Mouse (Mus musculus) mature B cell (primary cell): Measurements from ENCODE around the gene P3h3.
"Not testable (repeated sequence)": the region's sequence is repeated elsewhere in the genome, so short reads cannot be mapped to it uniquely, and the experiment has no call there.

ENCODE experiments used
- in situ Hi-C: fragments of 300-500 bp; cut with MboI; formaldehyde crosslinking; loops from 2 replicates; pipeline ENCODE4 v1.14.3; 2019

P3h3 gene

DNA sequence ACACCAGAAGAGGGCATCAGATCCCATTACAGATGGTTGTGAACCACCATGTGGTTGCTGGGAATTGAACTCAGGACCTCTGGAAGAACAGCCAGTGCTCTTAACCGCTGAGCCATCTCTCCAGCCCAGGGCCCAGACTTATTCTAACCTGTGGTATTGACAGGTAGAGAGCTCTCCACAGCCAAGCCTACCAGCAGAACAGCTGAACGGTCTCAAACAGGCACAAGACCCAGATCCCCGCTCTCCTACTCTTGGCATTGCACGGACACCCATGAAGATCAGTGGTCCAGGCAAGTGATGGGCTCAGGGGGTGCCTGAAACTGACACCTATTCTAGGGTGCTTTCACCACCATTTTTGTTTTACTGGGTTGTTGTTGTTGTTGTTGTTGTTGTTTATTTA lies 26.4 kb downstream of the P3h3 start:
- in situ Hi-C loops, result not testable (repeated sequence)

DNA sequence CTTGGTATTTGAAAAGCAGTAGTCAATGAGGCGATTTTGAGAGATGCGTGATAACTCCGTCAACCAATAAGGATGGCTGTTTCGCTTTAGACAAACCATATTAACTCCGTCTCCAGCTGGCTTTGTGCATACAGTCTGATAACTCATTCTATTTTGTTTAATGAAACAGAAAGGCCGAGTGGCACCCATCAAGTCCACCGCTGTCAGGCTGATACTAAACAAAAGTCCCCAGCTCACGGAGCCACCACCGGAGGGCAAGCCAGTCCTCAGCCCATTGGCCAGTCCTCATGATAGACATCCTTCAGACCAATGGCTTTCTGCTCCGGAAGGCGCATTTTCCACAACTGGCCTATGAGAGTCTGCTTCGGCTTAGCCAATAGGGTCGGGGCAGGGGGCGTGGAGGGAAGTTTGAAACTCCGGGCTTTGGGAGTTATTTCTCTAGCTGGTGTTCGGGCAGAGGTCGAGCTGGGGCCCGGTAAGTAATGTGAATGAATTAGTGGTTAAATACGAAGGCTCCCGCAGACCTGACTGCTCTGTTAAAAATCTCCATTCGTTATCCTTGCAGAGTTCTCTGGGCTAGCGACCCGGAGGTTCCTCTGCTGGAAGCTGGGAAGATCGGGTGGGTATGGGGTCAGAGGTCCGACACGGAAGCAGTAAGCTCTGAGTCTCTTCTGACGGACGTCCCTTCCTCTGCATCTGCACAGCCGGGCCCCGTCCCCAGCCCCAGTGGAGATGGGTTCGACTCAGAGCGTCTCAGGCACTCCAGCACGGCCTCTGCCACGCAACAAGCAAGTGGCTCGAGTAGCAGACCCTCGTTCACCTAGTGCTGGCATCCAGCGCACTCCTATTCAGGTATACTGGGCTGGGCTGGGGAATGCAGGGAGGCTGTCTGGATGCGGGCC lies 27.5 kb downstream of the P3h3 start:
- in situ Hi-C loops, result no loop called here

DNA sequence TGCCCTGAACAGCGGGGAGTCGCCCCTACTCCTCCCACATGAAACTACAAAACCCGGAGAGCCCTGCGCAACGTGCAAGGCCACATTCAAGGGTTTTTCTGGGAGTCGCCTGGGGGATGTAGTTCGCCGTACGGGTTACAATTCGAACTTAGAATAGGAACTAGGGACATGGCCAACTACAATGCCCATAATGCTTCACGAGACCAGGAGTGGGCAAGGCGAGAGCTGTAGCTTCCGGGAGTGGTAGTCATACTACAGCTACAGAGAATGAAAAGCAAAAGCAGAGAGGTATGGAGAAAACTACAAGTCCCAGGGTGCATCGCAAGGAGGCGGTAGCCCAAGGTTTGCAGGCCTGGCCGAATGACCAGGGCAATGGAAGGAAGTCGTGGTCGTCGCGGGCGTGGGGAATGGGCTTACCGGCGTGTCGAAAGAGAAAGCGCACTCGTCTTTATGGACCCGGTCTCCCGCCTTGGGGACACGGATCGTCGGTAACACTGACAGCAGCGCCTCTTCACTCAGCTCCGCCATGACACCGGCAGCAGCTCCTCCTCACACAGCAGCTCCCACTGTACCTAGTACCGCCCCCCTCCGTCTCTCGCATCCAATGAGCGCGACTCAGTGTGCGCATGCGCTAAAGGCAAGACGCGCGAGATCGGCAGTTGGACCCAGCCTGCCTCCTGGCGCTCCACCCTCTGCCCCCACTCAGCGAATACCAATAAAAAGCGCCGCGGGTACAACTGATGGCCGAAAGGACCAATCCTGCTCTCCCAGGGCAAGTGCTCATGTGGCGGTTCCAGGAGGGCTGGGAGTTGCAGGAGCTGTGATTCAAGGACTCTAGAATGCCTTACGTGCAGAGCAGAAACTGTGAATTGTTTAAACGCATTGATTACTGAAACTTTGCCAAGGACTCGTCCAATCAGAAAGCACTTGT lies 28.4 kb downstream of the P3h3 start, which contains the start of the genes Usp5 and Cdca3:
Usp5 (minus strand) TSS at position 617 of the 931 bp plus-strand sequence.
Cdca3 (plus strand) TSS at position 680 of the 931 bp plus-strand sequence.
- in situ Hi-C loops, result no loop called here

DNA sequence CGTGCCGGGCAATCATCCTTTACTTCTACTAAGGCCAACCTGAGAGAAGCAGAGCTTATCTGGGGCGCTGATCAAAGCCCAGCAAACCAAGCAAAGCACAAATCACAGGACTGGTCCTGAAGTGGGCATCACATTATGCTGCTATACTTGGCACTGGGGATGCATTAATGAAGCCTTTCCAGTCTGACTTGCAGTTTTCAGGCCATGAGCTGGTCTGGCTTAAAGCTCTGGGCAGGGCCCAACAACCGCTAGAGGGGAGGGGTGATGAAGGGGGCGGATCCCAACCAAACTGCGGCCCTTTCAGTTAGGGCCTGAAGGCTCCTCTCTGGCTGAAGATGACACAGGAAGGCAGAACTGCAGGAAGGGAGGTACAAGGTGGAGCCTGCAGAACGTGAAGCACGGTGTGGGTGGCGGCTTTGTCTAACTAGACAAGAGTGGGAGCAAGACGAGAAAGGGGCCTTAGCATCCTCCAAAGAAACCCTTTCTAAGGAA lies 29.4 kb downstream of the P3h3 start:
- in situ Hi-C loops, result no loop called here

DNA sequence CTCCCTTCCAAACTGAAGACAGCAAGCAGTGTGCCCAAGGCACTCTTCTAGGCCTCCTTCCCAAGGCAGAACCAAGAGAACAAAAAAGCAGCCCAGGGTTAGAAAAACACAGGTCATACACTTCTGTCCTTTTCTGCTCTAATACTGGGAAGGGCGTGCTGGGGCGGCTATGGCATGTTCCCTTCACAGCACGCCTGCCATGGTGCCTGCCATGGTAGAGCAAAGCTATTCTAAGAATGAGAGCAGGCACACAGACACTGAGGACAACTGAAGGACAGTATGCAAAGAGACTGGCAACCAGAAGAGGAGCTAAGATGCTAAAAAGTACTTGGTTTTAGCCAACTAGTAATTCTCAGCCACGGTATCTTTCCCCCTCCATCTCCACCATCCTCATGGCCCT lies 35.5 kb downstream of the P3h3 start:
- in situ Hi-C loops, result no loop called here

DNA sequence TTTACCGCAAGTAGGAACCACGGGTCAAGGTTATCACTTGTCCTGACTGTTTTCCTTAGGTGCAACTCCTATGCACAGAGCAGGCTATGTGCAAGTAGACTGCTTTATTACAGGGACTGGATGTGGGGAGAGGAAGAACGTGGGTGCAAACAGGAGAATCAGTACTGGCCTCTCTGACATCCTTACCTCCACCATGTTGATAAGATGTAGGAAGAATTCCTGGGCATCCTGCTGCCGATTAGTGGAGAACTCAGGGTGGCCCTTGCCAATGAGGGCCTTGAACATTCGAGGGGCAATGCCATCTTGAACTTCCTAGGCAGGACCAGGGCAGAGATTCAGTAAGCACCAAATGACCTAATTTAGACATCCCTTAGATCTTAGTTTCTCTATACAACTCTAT lies 36.7 kb downstream of the P3h3 start:
- in situ Hi-C loops, result no loop called here

DNA sequence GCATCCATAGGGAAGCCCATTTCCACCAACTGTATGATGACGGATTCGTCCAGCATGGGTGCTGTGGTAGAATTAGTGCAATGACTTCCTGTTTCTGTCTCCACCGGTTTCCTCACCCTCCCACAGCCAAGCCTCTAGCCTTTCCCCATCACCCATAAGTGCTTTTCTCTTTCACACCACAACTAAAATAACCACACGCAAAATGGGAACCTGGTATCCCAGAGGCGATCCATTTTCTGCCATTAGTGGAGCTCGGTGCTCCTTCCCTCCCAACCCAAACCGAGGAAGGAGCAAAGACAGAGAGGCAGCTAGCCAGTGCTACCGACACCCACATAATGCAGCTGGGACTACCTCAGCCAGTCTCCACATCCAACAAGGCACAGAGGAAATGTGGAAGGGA lies 39.6 kb downstream of the P3h3 start:
- in situ Hi-C loops, result no loop called here

DNA sequence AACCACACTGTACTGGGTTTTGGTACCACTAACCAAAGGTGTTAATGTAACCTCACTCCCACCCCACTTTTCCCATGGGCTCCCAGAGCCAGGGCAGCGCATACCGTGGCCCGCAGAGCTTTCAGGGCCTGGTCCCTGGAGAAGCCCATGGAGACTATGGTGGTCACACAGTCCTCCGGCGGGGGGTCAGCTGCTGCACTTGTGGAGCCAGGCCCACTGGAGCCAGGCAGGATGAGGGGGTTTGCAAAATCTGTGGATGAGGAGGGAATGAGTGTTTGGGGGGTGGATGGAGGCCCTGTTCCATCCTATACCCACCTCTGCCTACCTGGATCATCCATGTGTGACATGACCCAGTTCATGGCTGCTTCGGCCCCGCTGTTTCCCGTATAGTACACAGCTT lies 40.0 kb downstream of the P3h3 start:
- in situ Hi-C loops, result no loop called here

DNA sequence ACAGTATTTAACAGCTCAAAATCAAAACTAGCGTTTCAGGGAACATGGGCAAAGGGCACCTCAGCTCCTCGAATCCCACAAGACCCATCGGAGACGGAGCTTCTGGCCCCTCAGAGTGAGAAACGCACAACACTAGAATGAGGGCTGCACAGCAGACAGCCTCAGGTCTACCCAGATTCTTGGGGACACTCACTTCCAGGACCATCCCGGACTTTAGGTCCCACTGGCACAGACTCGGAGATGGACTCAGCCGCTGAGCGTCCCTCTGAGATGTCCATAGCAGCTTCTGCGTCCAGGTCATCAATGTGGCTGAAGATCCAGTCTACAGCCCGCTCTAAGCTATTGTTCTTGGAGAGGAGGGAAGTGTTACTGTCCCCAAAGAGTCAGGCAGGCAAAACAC lies 40.4 kb downstream of the P3h3 start:
- in situ Hi-C loops, result no loop called here

DNA sequence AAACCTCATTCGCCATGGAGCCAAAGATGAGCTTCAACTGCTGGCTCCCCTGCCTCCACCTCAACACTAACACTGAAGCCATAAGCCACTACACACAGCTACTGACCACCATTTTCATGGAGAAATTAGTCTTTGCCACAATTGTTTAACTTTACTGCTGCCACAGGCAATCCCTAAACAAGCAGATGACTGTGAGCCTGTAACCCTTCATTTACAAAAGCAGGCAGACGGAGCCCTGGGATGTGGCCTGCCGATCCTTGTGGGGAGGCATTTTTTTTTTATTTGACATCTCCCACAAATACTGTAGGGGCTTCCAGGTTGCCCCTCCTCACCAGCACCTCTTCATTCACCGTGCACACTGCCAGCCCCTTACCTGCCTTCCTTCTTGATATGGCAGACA lies 40.9 kb downstream of the P3h3 start:
- in situ Hi-C loops, result no loop called here

DNA sequence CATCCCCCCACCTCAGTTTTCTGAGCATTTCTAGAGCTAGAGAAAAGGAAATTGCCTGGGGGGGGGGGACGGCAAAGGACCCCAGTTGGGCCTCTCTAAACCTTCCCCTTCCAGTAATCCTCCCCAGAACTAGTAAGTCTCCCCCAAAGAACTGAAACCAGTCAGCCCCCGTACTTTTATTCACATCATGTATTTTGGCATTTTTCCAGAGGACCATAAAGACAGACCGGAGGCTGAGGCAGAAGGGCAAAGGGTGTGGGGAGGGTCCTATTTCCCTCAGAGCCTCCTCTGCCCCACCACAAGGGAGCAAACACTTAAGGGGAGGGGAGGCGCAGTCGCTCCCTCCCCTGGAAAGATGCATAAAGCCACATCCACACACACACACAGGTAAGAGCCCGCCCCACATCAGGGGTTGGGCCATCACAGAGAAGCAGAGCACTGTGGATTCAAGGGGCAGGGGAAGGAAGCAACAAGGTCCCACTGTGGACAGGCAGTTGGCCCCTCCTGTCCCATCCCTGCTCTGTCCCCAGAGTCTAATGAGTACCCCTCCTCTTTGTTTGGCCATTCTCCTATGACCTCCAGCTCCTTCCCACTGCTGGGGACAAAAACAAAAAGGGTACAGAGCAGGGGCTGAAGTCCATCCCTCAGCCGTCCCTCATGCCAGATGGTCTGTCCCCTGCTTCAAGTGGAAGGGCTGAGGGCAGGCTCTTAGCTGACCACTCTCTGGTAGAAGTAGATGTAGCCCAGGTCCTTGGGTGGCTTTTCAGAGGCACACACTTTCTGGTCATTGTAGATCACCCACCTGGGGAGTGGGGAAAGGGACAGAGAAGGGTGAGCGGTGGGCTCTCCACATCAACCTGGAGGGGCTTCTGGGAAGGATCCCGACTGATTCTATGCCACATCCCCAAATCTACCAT lies 42.4 kb downstream of the P3h3 start:
- in situ Hi-C loops, result no loop called here

DNA sequence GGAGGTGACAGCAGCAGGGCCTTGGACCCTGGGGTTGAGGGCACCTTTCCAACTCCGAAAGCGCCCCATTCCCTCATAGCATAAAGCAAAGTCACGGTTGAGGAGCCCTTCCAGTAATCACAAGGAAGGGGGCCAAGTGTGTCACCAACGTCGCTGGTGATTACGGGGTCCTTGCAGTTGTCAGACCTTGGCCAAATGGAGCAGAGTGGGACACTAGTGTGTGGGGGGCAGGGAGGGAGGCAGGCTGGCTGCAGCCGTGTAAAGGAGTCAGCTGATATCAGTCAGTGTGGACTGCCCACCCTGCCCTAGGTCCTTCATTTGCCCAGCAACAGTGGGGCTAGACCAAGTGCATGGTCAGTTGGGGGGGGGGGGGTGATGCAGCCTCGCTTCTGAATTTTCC lies 43.1 kb downstream of the P3h3 start:
- in situ Hi-C loops, result no loop called here

DNA sequence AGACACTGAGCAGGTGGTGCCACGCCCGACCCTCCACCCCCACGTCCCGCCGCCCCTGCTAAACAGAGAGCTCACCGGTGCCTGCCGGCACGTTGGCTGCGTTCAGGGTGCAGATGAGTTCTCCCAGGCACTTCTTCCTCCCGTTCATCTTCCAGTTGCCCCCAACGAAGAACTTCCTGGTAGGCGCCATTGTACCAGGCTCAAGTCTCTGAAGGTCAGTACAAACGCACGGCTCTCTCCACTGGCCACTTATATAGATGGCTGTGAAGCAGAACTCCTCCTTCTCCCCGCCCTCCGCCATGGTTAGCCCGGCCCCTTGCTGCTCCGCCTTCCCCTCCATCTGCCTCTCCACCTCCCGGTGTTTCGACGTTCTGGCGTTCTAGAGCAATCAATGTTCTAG lies 43.6 kb downstream of the P3h3 start, which contains the start of gene Tpi1:
Tpi1 (minus strand) TSS at position 364 of the 400 bp plus-strand sequence.
- in situ Hi-C loops, result no loop called here

DNA sequence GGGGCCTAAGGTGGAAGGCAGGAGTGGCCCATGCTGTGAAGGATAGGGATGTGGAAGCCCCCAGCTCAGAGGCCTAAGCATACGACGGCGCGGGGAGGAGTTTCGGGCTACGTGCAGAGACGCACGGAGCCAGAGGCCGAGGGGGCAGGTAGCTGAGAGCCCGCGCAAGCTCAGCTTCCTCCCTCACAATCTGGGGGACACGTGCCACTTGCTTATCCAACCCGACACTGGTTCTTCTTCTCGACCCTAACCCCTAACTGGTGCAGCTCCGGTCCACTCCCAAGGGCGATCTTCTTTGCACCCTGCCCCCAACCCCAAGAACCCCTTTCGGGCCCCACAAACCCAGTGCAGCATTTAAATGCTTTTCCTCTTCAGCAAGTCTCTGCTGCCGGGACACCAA lies 44.1 kb downstream of the P3h3 start:
- in situ Hi-C loops, result no loop called here

DNA sequence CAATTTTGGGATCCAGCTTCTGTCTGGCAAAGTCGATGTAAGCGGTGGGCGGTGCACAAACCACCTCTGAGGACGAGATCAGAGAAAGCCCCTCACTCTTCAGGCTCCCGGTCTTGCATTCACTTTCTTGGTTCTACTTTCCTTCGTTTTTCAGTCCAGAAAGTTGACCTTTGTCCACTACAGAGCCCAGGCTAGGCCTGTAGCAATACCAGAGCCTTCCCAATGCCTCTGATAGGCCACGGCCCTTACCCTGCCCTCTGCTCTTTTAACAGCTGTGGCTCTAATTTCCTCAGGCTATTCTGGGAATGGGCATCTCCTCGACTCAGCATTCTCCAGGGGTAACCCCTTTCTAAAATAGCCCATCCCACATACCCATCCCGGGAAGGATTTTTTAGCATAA lies 44.7 kb downstream of the P3h3 start:
- in situ Hi-C loops, result no loop called here

DNA sequence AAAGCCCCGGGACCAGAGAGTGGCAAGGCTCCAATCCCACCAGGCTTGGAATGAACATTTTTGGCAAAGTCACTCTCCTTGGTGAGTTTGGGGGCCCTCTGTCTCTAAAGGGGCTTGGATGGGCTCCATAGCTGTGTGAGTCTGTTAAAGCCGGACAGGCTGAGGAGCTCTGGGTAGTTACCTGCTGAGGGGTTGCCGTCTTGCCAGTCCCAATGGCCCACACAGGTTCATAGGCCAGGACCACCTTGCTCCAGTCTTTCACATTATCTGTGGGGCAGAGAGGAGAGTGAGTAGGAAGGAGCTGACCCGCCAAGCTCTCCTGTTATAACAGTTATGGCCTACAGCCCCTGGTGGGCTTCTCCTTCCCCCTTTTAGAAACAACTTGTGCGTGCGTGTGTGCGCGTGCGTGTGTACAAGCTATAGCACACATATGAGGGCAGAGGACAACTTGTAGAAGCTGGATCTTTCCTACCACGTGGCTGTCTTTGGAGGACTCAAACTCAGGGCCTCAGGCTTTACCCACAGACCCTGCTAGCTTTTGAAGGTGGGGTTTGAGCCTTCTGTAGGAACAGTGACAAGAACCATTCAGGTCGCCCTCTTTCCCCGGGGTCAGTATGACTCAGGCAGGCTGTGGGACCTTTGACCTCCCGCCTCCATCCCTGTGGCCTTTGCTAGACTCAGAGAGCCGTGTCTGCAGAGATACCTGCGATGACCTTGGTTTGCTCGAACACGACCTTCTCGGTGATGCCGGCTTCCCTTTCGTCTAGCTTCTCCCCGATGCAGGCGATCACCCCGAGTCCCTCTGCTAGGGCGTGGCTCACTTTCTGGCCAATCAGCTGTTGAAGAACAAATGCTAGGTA lies 45.6 kb downstream of the P3h3 start:
- in situ Hi-C loops, result no loop called here

DNA sequence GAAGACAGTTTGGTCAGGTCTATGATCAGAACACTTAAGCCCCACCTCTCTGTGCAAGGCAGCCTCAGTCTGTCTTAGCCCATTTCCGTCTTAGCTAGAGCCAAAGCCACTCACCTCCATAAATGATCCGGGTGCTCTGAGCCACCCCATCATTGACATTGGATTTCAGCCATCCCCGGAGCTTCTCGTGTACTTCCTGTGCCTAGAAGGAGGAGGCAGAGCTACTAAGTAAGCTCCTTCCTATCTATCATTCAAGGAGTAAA lies 46.2 kb downstream of the P3h3 start:
- in situ Hi-C loops, result no loop called here

DNA sequence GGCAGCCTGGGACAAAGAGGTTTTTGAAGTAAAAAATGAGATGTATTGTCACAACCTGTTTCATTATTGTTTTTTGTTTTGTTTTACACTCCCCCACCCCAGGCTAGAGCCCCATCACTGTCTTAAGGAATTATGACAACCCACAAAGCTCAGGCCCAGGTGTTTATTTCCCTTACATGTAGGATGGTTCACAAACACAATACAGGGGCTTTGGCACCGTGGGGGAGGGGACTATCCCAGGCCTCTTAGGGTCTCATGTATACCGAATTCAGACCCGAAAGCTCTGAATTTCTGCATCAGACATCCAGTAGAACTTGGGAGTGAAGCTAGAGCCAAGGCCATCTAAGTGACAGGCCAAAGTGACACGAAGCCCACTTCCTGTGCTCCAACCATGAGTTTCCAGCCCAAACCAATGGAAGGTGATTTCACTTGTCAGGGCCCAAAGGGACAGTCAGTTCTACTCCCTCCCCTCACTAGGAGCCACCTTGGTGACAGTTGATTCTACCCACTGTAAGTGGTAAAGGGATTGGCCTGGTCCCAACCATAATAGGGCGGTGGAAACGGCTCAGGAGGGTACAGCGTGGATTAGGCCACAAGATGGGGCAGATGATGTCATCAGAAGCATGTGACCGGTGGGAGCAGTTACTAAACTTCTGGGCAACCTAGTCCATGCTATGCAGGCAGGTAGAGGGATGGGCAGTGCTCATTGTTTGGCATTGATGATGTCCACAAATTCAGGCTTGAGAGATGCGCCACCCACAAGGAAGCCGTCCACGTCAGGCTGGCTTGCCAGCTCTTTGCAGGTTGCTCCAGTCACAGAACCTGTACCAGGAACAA lies 46.8 kb downstream of the P3h3 start:
- in situ Hi-C loops, result not testable (repeated sequence)

DNA sequence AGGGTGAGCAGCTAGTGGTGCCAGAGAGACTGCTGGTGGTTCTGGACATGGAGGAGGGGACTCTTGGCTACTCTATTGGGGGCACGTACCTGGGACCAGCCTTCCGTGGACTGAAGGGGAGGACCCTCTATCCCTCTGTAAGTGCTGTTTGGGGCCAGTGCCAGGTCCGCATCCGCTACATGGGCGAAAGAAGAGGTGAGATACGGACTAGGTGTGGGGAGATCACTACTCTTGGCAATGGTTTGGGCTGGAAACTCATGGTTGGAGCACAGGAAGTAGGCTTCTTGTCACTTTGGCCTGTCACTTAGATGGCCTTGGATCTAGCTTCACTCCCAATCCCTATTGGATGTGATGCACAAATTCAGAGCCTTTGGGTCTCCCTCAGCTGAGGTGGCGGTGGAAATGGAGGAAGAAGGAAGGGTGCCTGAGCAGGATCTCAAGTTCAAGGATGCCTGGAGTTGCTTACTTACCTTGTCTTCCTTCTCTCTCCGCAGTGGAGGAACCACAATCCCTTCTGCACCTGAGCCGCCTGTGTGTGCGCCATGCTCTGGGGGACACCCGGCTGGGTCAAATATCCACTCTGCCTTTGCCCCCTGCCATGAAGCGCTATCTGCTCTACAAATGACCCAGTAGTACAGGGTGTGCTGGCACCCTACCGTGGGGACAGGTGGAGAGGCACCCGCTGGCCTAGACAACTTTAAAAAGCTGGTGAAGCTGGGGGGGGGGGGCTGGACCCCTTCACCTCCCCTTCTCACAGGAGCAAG lies 47.6 kb downstream of the P3h3 start:
- in situ Hi-C loops, result no loop called here
